Mouse (Mus musculus): ENCODE measurements at regions not wholly inside any gene's neighbourhood (a gene's known extent, or its start where the extent isn't known, plus 50 kb on each side); places are given as distances from the start of the nearest gene placed in this dataset.

DNA sequence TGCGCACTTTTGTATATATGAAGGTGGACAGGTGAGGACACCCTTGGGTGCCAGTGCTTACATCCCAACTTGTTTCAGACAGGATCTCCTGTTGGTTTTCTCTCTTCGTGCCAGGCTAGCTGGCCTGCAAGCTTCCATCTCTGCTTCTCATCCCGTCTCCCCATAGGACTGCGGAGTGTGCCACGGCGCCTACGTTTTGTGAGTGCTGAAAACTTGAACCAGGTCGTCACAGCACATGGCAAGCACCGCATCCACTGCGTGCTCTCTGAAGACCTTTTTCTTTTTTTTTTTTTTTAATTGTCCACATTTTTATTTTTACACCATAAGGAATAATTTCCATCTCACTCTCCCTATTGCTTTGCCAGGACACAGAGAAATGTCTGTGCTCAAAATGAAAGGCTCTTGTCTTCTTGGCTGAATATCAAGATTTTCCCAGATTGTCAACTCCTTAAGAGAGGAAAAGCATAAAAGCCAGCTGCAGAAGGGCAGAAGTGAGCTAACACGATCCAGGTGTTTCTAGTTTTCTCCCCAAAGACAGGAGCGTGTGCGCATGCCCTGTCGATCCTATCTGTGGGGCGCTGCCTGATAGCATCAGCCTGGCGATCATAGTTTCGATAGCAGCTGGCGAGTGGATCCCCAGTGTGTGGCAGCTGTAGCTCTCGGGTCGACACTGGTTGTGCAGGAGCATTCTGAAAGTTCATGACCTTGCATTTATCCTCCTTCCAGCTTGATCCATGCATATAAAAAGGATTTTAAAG is 326.4 kb upstream of the Ddhd1 start:
- DNase-seq (ENCODE audit: low spot score), result no peak

DNA sequence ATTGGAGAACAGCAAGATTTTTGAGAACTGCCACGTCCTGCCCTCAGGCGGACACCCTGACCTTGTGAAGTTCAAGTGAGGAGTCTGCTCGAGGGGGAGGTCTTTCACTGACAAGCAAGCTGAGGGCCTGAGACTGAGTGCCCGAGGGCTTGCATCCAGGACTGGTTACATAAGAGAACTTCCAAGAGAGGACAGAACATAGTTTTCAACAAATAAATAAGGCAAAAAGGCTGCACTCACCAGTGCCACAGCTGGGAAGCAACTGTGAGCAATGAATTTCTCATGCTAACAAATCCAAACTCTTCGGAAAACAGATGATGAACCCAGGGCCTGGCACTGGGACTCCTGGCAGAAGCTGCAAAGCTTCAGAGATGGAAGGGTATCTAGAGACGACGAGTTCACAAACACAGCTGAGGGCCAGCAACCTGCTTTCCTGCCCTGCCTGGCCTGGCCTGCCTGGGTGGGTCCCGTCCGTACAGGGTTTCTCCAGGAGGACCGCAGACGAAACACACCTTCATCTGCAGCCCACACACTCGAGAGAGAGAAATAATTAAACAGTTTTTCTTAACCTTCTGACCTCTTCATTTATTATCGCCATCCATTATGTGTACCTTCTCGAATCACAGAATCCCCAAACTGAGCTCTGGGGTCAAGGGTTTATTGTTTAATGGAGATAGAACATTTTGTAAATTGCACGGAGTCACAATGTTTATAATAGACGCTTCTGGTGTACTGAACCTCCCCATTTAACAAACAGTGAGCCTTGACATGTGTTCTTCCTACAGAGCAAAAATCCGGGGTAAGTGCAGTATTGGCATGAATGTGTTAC is 334.3 kb upstream of the Ddhd1 start:
- no peak for DNase-seq (ENCODE audit: low spot score)

DNA sequence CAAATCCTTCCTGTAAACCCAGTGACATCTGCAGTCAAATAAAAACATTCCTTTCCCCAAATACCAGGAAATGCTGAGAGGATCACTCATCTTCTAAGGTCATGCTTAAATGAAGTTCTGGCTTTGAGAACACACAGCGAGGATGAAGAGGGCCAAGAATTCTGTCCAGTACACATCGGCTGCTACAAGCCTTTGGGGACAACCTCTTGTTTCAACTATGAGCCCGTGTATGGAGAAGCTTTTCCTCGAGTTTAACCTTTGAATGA is 334.9 kb upstream of the Ddhd1 start:
- DNase-seq (ENCODE audit: low spot score), result no peak

DNA sequence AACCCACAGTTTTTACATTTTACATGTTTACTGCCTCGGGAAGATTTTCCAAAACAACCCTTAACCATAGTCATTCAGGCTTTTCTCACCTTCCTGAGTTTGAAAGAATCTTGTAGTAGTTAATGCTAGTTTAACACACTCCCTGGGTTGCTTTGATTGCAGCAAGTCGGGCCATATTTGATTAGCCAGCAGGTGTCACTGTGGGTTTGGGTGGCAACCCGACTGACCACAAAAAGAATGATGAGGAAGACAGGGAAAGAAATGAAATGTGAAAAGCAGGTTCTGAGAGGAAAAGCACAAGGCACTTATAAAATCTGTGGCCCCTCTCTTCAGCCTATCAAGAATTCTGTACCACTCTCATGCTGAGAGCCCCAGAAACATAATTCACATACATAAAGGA is 335.7 kb upstream of the Ddhd1 start:
- DNase-seq (ENCODE audit: low spot score), result peak; percentile 0

DNA sequence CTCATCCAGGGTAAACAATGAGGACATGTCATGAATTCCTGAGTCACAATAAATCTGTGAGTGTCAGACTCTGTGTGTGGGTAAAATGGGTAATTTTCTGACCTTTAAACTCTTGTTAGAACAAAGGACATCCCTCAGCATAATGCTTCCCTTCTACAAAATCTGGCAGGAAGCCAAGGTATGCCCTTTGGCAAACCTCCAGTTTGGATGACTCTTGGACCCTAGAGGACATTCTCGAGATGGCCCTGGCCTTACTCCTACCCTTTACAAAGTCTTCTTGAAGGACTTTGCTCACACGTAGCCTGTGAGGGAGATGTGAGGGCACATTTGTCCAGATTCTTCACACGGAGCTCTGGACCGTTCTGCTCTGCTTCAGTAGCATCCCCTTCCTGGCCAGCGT is 338.8 kb upstream of the Ddhd1 start:
- no peak for DNase-seq (ENCODE audit: low spot score)

DNA sequence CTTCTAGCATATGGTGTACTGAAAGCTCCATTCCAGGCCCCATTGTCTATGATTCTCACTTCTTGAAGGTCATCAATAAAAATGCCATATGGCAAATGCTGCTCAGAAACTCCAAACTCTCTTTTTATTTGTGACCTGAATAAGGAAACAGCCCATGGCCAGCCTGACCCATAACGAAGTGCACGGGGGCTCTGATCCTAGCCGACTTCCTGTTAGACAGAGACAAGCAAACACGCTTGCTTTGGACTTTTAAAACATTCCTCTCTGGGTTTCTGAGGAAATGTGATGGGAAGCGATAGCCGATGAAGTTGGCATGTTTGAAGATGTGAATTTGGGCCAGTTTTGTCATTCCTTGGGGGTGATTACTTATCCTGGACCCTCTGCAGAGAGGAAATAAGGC is 346.1 kb upstream of the Ddhd1 start:
- no peak for DNase-seq (ENCODE audit: low spot score)

DNA sequence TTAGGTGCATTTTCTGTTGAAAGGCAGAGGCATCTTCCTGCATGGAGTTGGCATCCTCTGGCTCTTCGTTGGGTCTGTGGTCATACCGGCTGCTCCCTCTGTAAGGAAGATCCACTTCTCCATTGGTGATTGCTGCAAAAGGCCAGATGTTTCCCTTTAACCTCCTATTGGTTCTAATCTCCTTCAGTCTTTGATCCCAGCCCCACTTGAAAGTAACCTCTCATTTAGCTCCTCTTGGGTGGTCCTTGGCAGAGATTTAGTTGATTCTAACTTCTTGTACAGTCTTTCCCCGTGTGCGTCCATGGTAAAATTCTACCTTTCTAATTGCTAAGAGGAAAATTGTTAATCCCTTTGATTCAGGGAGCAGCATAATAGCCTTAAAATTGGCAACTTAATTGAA is 347.4 kb upstream of the Ddhd1 start:
- DNase-seq (ENCODE audit: low spot score), result no peak

DNA sequence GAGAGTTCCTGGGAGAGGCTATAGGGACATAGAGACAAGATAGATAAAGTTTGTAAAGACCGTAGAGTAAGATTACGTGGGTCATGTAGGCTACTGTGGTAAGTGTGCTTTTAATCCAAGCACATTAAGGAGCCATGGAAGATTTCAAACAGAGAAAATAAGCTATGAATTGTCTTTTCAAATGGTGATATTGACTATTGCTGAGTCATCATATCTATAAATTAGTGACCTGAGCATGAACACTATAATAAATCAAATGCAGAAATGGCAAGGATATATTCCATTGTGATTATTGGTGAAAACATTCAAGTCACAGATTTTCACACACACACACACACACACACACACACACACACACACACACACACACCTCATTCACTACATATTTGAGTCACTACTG is 355.3 kb upstream of the Ddhd1 start:
- no peak for DNase-seq (ENCODE audit: low spot score)

DNA sequence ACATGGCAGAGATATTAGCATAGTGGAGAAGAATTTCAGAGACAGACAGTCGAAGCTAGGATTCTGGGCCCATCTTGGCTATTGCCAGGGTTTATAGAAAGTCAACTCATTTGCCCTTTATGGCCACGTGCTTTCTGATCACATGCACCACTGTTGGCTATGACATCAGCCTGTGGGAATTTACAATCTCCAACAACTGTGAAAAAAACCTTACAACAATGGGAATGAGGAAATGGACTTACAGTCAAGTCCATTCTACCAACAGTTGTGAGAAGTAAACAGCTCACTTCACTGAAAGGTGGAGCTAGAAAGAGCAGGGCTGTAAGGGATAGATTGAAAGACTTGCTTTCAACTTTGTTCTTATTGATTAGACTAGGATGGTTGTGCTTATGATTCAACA is 356.1 kb upstream of the Ddhd1 start:
- DNase-seq (ENCODE audit: low spot score), result no peak

DNA sequence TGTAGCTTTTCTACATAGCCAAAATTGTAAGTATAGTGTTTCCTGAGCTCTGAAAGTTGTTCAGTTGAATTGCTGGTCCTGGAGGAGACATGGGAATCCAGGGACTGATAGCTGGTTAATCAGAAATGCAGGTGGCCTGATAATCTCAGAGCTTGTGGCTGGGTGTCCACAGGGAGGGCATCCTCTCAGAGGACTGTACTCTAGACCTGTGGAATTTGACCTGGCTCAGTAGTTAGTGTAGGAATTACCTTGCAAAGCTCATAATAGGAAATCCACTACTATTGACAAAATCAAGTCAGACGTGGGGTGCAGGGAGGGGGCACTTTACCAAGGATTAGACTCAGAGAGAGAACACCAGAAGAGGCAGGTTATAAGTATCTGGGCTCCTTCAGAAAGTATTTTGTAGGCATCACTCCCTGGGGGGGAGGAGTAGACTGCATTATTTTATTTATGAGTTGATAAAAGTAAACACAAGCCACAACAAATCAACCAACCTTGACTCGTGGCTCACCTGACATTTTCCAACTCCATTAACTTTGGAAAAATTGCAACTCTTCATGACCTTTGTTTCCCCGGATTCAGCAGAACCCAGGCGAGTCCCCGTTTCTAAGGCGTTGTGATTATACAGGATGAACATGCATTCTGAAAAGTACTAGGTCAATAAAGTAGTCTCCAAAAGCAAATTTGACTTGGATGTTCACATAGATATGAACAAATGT is 357.9 kb upstream of the Ddhd1 start:
- DNase-seq (ENCODE audit: low spot score), result no peak

DNA sequence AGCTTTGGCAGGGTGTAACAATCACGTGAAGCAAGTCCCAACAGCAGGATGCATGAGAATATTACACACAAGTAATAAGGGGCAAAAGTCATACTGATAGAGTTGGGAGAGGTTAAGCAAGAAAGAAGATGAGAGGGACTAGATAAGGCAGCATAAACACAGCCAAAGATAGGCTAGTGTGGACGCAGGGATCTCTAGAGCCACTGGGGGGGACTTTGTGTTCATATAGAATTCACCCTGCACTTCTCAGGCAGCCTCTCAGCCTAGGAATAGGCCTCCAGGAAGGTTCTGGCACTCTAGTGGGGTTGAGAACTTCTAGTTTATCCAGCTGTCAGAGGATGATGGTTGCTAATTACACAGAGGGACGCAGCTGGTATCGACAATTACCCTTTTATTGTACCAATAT is 358.8 kb upstream of the Ddhd1 start:
- DNase-seq (ENCODE audit: low spot score), result no peak

DNA sequence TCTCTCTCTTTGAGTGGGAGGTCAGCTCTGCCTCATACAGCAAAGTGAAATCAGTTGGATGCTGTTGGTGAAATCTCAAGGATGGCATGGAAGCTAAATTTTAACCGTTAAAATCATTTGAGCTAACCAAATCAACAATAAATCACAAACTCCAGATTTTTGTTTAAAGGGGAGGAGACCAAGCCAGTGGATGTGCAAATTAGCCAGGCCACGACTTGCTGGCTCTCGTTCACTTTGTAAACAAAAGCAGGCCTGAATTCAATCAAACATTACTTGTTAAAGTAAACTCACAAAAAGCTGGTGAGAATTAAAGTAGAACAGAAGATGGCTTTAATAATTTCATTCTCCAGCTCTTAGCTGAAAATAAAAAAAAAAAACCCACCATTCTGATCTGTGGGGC is 359.3 kb upstream of the Ddhd1 start:
- DNase-seq (ENCODE audit: low spot score), result no peak

DNA sequence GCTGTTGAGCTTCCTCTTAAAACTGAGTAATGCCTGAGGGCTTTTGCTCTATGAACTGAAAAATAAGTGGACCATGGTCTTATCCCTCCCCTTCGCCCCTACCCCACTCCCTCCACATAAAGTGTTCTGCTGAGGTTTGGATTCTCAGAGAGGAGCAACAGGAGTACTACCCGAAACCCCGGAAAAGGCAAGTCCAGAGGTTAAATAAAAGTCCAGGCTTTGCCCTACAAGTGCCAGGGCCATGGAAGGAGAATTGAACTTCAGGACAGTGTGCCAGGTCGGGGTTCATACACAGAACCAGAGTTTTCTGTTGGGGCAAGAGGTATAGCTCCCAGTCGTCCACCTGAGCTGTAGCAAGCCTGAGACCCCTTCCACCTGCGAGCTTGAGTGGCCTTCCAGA is 360.0 kb upstream of the Ddhd1 start:
- DNase-seq (ENCODE audit: low spot score), result no peak

DNA sequence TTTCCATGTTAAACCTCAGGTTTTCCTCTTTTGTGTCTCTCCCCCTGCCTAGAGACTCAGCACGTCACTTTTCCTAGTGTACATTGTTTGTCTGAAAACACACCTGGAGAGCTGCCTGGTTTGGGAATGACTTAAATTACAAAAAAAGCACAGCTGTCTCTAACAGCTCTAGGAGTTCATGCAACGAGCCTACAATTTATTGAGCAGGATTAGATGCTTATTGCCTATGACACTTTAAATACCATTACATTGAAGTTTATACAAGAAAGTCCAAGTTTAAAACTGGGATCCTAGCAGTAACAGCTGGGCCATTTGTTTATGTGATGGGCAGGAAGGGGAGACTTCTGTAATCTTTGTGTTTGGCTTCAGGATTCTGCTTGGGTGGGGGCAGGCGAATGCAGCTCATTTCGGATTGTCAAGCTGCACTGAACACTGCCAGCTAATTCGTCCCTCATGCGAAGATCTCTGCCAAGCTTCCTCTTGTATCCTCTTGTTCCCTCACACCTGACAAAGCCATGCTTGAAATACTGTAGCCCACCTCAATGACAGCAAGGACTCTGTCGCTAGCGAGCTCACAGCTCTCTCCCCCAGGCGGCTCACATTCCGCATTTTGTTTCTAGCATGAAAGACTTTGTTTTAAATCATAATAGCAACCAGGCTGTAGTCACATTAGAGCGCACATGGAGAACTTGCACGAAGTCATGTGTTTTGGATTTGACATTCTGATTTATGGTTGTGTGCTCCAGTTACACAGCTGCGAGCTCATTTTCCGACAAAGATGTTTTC is 359.8 kb upstream of the Gm15217 start:
- no peak for DNase-seq (ENCODE audit: low spot score)

DNA sequence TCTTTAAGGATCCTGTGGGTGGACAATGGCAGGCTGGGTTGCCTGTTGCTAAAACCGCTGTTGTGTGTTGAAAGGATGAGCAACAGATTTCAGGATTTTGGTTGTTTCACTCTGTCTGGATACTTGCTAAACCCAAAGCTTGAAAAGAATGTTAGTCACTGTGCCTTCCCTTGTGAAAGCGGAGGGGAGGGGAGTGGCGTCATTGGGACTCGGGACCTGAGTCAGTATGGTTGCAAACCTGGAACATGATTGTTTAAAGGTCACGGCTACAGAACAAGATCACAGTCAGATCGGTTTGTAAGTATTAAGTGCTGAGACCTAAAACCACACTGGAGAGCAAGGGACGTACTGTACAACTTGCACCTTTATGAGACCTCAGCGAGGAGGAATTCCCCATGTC is 344.9 kb upstream of the Gm15217 start:
- DNase-seq (ENCODE audit: low spot score), result no peak

DNA sequence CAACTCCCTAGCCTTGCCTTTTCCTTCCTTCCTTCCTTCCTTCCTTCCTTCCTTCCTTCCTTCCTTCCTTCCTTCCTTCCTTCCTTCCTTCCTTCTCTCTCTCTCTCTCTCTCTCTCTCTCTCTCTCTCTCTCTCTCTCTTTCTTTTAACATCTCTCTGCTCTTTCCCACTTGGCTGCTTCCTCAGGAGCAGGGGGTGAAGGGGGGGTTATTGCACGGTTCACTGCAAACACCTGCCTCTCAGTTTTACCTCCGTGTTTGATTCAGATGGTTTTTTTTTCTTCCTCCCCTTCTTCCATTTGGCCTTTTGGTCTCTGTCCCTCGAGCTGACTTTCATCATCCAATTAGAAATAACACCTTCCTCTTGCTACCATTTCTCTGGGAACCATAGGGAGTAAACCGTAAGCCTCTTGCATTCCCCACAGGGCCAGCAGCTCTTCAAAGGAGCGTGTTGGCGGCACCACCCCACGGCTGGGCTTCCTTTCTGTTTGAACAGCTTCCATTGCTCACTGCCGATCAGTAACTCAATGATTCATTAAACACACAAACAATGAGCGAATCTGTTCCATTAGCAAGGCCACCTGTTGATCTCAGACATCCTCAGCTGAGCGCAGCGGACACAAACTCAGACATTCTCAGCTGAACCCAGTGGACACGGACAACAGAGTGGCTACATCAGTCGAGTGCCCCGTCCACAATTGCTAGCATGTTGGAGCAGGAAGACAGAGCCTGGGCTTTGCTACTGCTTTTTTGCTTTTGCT is 318.4 kb upstream of the Gm15217 start:
- DNase-seq (ENCODE audit: low spot score), result no peak

DNA sequence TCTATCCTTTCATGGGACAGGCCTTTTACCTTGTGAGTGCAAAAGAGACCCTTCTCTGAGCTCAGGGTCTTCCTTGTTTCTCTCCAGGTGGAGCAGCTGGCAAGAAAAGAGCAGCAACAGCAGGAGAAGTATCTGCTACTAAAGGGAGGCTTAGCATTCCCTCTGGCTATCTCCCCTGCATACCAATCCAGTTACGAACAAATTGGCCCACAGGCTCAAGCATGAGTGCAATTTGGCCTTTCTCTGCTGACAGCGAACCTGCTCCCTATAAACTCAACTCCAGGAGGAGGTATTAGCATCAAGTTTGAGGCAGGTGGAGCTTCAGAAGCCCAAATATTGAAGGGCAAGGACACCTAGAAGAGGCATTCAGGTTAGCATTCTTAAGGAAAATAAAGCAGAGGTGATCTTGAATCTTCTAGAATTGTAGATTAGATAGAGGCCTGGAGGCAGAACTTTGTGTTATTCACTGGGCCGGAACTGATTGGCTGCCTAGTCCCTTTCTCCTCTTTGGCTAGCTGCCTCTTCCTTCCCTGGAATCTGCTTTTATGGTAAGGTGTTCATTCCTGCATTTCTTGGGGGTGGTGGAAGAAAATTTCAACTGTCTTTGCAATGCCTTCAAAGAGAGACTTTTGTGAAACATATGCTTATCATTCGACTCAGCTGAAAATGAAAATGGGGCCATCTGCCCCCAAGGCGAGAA is 312.0 kb upstream of the Gm15217 start:
- no peak for DNase-seq (ENCODE audit: low spot score)

DNA sequence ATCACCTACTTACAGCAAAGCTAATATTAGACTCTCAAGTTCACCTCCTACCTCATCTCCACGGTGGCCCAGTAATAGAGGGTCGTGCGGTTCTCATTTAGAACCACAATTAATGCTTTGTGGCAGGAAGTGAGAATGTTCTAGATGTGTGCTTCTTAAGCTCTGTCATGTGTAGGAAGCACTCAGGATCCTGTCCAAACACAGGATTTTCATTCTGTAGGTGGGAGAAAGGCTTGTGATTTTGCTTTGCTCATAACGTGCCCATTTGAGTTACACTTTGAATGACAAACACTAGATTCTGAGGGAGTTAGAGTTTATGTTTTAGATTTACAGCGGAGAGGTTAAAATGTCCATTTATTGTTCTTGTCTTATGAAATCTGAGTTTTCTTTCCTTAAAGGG is 308.0 kb upstream of the Gm15217 start:
- DNase-seq (ENCODE audit: low spot score), result no peak

DNA sequence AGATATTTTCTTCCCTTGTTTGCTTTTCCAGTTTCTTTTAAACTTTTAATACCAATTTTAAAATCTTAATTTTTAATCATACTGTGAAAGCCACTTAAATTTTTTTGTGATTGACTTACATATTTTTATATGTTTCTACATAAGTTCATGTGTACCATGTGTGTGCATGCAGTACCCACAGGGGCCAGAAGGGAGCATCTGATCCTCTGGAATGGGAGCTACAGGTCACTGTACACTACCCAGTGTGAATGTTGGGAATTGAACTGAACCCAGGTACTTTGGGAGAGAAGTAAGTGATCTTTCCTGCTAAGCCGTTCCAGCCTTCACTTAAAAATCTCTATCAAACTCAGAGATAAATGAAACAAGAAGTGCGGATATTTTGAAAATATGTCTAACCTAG is 302.5 kb upstream of the Gm15217 start:
- peak; percentile 1 for DNase-seq (ENCODE audit: low spot score)

DNA sequence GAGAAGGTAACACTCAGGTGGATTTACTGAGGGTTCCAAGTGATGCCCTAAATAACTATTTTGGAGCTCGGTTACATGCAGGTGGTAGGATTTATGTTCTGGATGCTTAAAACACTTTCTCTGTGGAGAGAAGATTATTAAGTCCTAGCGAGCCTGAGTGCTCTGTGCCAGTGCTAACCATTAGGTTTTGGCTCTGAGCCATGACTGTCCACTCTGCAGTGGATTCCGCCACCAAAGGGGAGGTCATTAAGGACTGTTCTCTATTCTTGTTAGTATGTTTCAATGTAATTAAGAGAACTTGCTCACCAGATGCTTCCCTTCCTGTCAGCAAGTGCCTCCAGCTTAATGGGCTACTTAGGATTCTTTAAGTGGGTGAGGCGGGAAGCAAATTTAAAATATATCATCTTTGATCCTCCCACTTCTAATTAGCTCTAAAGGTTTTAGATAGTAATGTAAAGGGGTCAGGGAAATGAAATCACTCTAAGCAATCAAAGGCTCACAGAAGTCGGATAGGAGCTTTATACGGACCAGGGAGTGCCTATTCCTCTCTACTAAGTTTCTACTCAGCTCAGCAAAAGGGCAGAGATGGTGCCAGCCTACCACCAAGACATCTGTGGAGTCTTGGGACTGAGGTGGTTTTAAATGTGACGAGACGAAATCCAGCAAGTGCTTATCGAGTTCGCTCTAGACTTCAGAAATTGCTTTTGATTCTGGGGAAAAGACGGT is 301.6 kb upstream of the Gm15217 start:
- no peak for DNase-seq (ENCODE audit: low spot score)
